Mouse (Mus musculus) R1 (cell line): ENCODE results near the gene F830045P16Rik.
"Not testable (repeated sequence)": the region's sequence is repeated elsewhere in the genome, so short reads cannot be mapped to it uniquely, and the experiment has no call there.

Experiments
- DNase-seq: peaks from one replicate; pipeline ENCODE4 v3.0.0-alpha.2; 2018; ENCODE audit warnings: low read depth, low spot score

Gene F830045P16Rik

GRCm38 (mm10) chr2:129545596-129545995, 9.2 kb upstream of the F830045P16Rik start:
- no peak for DNase-seq

GRCm38 (mm10) chr2:129544919-129545318, 8.5 kb upstream of the F830045P16Rik start:
- no peak for DNase-seq

- no peak for DNase-seq
Measured at GRCm38 (mm10) chr2:129544448-129544847, 8.0 kb upstream of the F830045P16Rik start.

- DNase-seq = no peak
Measured at GRCm38 (mm10) chr2:129540036-129540435, 3.6 kb upstream of the F830045P16Rik start.

GRCm38 (mm10) chr2:129539175-129539574, 2.8 kb upstream of the F830045P16Rik start:
- DNase-seq = no peak

- DNase-seq = no peak
Measured at GRCm38 (mm10) chr2:129537926-129538325, 1.5 kb upstream of the F830045P16Rik start.

GRCm38 (mm10) chr2:129537360-129537759, 958 bp upstream of the F830045P16Rik start:
- no peak for DNase-seq

GRCm38 (mm10) chr2:129536926-129537325, 524 bp upstream of the F830045P16Rik start:
- no peak for DNase-seq

- no peak for DNase-seq
Measured at GRCm38 (mm10) chr2:129534886-129535591, 1.4 kb downstream of the F830045P16Rik start.

- no peak for DNase-seq
Measured at GRCm38 (mm10) chr2:129531890-129532289, 4.5 kb downstream of the F830045P16Rik start.

GRCm38 (mm10) chr2:129531102-129531501, 5.3 kb downstream of the F830045P16Rik start:
- DNase-seq = no peak

- no peak for DNase-seq
Measured at GRCm38 (mm10) chr2:129529297-129530209, 6.8 kb downstream of the F830045P16Rik start.

GRCm38 (mm10) chr2:129527916-129528315, 8.5 kb downstream of the F830045P16Rik start:
- DNase-seq = no peak

- no peak for DNase-seq
Measured at GRCm38 (mm10) chr2:129526322-129526721, 10.1 kb downstream of the F830045P16Rik start.

- no peak for DNase-seq
Measured at GRCm38 (mm10) chr2:129525644-129526043, 10.8 kb downstream of the F830045P16Rik start.

GRCm38 (mm10) chr2:129518526-129518925, 17.9 kb downstream of the F830045P16Rik start:
- no peak for DNase-seq

- peak; percentile 42 for DNase-seq
Measured at GRCm38 (mm10) chr2:129514923-129515920, 21.2 kb downstream of the F830045P16Rik start.

- peak; percentile 43 for DNase-seq
Measured at GRCm38 (mm10) chr2:129514401-129514667, 22.1 kb downstream of the F830045P16Rik start.

- no peak for DNase-seq
Measured at GRCm38 (mm10) chr2:129513546-129514400, 22.6 kb downstream of the F830045P16Rik start.

- DNase-seq = not testable (repeated sequence)
Measured at GRCm38 (mm10) chr2:129512147-129512546, 24.3 kb downstream of the F830045P16Rik start.

GRCm38 (mm10) chr2:129502641-129503040, 33.8 kb downstream of the F830045P16Rik start:
- peak; percentile 28 for DNase-seq
